In genomic region chr16:10447781-10448180, GRCm38 (mm10) we compare ENCODE assay signal across 8 mouse cellular contexts. TPM values are rescaled to one million over a fixed set of nuclear protein-coding genes. Genes with fewer than 3 reads are reported as not detected.
DNase-seq lines count a peak whose midpoint lies in the region; ATAC-seq lines count a peak whose summit lies in the region.

No protein-coding gene starts in this region.

- H3K9ac ChIP-seq in heart, embryonic 15.5 days: no peak overlapping the region
- H3K9ac ChIP-seq in hindbrain, embryonic 11.5 days (ENCODE audit: low read depth, low read length): peak overlapping the region; percentile 60
- peak overlapping the region; percentile 78 for H3K9ac ChIP-seq in midbrain, embryonic 13.5 days (replicated peaks)

- no peaks in the 10 kb centered on the region for H3K27me3 ChIP-seq in heart, embryonic 15.5 days
- no peaks in the 10 kb centered on the region for H3K27me3 ChIP-seq in hindbrain, embryonic 11.5 days (ENCODE audit: control insufficient read depth, insufficient read depth, low read length)
- H3K27me3 ChIP-seq in midbrain, embryonic 13.5 days: no peaks in the 10 kb centered on the region

- no peak for ATAC-seq in heart, embryonic 15.5 days (replicated peaks; ENCODE audit: insufficient number of reproducible peaks, insufficient read depth, low FRiP score, low read depth)
- peak; percentile 30 for ATAC-seq in common myeloid progenitor, adult 5-6 weeks (replicated peaks; ENCODE audit: low read depth, poor library complexity, severe bottlenecking)
- no peak; the same call in 1 of the 2 replicates for ATAC-seq in hindbrain, embryonic 11.5 days (ENCODE audit: low FRiP score)
- peak; percentile 7; the same call in 1 of the 2 replicates for ATAC-seq in midbrain, embryonic 13.5 days

- H3K4me3 ChIP-seq in heart, embryonic 15.5 days: no peak overlapping the region
- peak overlapping the region; percentile 43 for H3K4me3 ChIP-seq in hindbrain, embryonic 11.5 days (ENCODE audit: low read depth, low read length)
- peak overlapping the region; percentile 61 for H3K4me3 ChIP-seq in midbrain, embryonic 13.5 days (replicated peaks)

- no peak overlapping the region for H3K27ac ChIP-seq in heart, embryonic 15.5 days
- no peak overlapping the region for H3K27ac ChIP-seq in hindbrain, embryonic 11.5 days (ENCODE audit: low read depth, low read length)
- no peak overlapping the region for H3K27ac ChIP-seq in midbrain, embryonic 13.5 days

- no peaks in the 10 kb centered on the region for H3K36me3 ChIP-seq in heart, embryonic 15.5 days
- no peaks in the 10 kb centered on the region for H3K36me3 ChIP-seq in hindbrain, embryonic 11.5 days (ENCODE audit: control insufficient read depth, insufficient read depth, low read length)
- H3K36me3 ChIP-seq in midbrain, embryonic 13.5 days: no peaks in the 10 kb centered on the region; the same call in 1 of the 2 replicates

- H3K9me3 ChIP-seq in heart, embryonic 15.5 days (replicated peaks): no peaks in the 10 kb centered on the region
- H3K9me3 ChIP-seq in hindbrain, embryonic 11.5 days (ENCODE audit: control insufficient read depth, low read length): no peaks in the 10 kb centered on the region
- no peaks in the 10 kb centered on the region for H3K9me3 ChIP-seq in midbrain, embryonic 13.5 days

- H3K4me1 ChIP-seq in heart, embryonic 15.5 days (replicated peaks): peaks cover 30% of the 10 kb centered on the region
- peaks cover 8% of the 10 kb centered on the region; the same call in 1 of the 2 replicates for H3K4me1 ChIP-seq in hindbrain, embryonic 11.5 days (replicated peaks; ENCODE audit: control insufficient read depth, insufficient read depth, low read length)
- peaks cover 38% of the 10 kb centered on the region for H3K4me1 ChIP-seq in midbrain, embryonic 13.5 days (replicated peaks)

- peak overlapping the region; percentile 51 for H3K4me2 ChIP-seq in heart, embryonic 15.5 days
- H3K4me2 ChIP-seq in hindbrain, embryonic 11.5 days (replicated peaks; ENCODE audit: low read depth, low read length): peak overlapping the region; percentile 52
- peak overlapping the region; percentile 72 for H3K4me2 ChIP-seq in midbrain, embryonic 13.5 days (replicated peaks)

- 63% methylated on average over 2 of the region's 2 CpGs for WGBS in heart, embryonic 15.5 days
- 66% methylated on average over 2 of the region's 2 CpGs for WGBS in hindbrain, embryonic 11.5 days
- WGBS in midbrain, embryonic 13.5 days: 71% methylated on average over 2 of the region's 2 CpGs

- DNase-seq in heart, adult 9 months (ENCODE audit: low spot score in 2 of 2): no peak
- DNase-seq in hindbrain, embryonic 11.5 days (ENCODE audit: low spot score): peak; percentile 6
- no peak for DNase-seq in adrenal gland, adult 18-20 months (ENCODE audit: low spot score in 2 of 2)
- DNase-seq in thymus, postnatal 36 days: no peak
- DNase-seq in layer of hippocampus, postnatal 10 days (ENCODE audit: low spot score in 2 of 2): no peak

RNA-seq across cellular contexts. Expression of gene Tvp23a, which starts 0.6 kb away (rescaled TPM):
- 3.4 and 5.4 TPM in 2 replicates for polyA plus RNA-seq in heart, embryonic 15.5 days (2015; fragmentation: Nextera tagmentation; extraction: Ambion mirVana)
- 0.05 TPM in 1 of 2 replicates, not detected in the other for total RNA-seq in common myeloid progenitor, adult 5-6 weeks (2017)
- polyA plus RNA-seq in hindbrain, embryonic 11.5 days (2014; fragmentation: Nextera tagmentation; extraction: Ambion mirVana): 17.2 and 24.8 TPM in 2 replicates
- polyA plus RNA-seq in midbrain, embryonic 13.5 days (2015; fragmentation: Nextera tagmentation; extraction: Ambion mirVana): 42.9 and 44.1 TPM in 2 replicates
- total RNA-seq in adrenal gland, adult 18-20 months (2021): 1 to 10 TPM; 1.1 to 3.0 TPM
- 10 to 100 TPM; 37.9 to 42.0 TPM for total RNA-seq in layer of hippocampus, postnatal 10 days (2021)

RNA-seq across cellular contexts. Expression of gene Ciita, which starts 32.1 kb away (rescaled TPM):
- polyA plus RNA-seq in heart, embryonic 15.5 days (2015; fragmentation: Nextera tagmentation; extraction: Ambion mirVana): 0.53 and 2.4 TPM in 2 replicates
- 0.69 and 1.2 TPM in 2 replicates for total RNA-seq in common myeloid progenitor, adult 5-6 weeks (2017)
- polyA plus RNA-seq in hindbrain, embryonic 11.5 days (2014; fragmentation: Nextera tagmentation; extraction: Ambion mirVana): 0.27 and 0.36 TPM in 2 replicates
- polyA plus RNA-seq in midbrain, embryonic 13.5 days (2015; fragmentation: Nextera tagmentation; extraction: Ambion mirVana): 0.40 and 0.67 TPM in 2 replicates
- total RNA-seq in adrenal gland, adult 18-20 months (2021): 1 to 10 TPM; 1.6 to 6.6 TPM
- total RNA-seq in layer of hippocampus, postnatal 10 days (2021): under 1 TPM; 0.07 to 0.16 TPM

RNA-seq across cellular contexts. Expression of gene Nubp1, which starts 36.0 kb away (rescaled TPM):
- polyA plus RNA-seq in heart, embryonic 15.5 days (2015; fragmentation: Nextera tagmentation; extraction: Ambion mirVana): 28.7 and 39.4 TPM in 2 replicates
- total RNA-seq in common myeloid progenitor, adult 5-6 weeks (2017): 55.7 and 59.3 TPM in 2 replicates
- 58.5 and 66.2 TPM in 2 replicates for polyA plus RNA-seq in hindbrain, embryonic 11.5 days (2014; fragmentation: Nextera tagmentation; extraction: Ambion mirVana)
- 52.2 and 53.3 TPM in 2 replicates for polyA plus RNA-seq in midbrain, embryonic 13.5 days (2015; fragmentation: Nextera tagmentation; extraction: Ambion mirVana)
- total RNA-seq in adrenal gland, adult 18-20 months (2021): 10 to 100 TPM; 22.3 to 26.0 TPM
- total RNA-seq in layer of hippocampus, postnatal 10 days (2021): 10 to 100 TPM; 12.5 to 15.6 TPM

RNA-seq across cellular contexts. Expression of gene Tekt5, which starts 52.5 kb away (rescaled TPM):
- 0.87 and 1.1 TPM in 2 replicates for polyA plus RNA-seq in heart, embryonic 15.5 days (2015; fragmentation: Nextera tagmentation; extraction: Ambion mirVana)
- total RNA-seq in common myeloid progenitor, adult 5-6 weeks (2017): not detected in 2 replicates
- 0.13 and 0.15 TPM in 2 replicates for polyA plus RNA-seq in hindbrain, embryonic 11.5 days (2014; fragmentation: Nextera tagmentation; extraction: Ambion mirVana)
- polyA plus RNA-seq in midbrain, embryonic 13.5 days (2015; fragmentation: Nextera tagmentation; extraction: Ambion mirVana): 2.1 and 2.9 TPM in 2 replicates
- not detected for total RNA-seq in adrenal gland, adult 18-20 months (2021)
- 1 to 10 TPM; 6.2 to 8.4 TPM for total RNA-seq in layer of hippocampus, postnatal 10 days (2021)

Comparison
In these comparisons a context has a peak if more than half of its experiments do, and no peak if none do; other contexts are left out.
1. ATAC-seq: peak in common myeloid progenitor, adult 5-6 weeks (single experiment) and midbrain, embryonic 13.5 days (single experiment); none in heart, embryonic 15.5 days (single experiment) and hindbrain, embryonic 11.5 days (single experiment).
2. RNA of gene Tvp23a, which starts 0.6 kb away (total RNA-seq): 37.9 to 42.0 TPM in layer of hippocampus, postnatal 10 days; 1.1 to 3.0 TPM in adrenal gland, adult 18-20 months and 0.05 TPM in common myeloid progenitor, adult 5-6 weeks; every median in the first group is over 4 times any median in the second.
3. Peak in every context shown above with its lines, with median percentiles within 50 percentile points of each other: H3K4me2 ChIP-seq.